Mouse (Mus musculus) midbrain, embryonic 16.5 days (tissue): ENCODE results near the gene Hdac10. TPM values are rescaled to one million over a fixed set of nuclear protein-coding genes. Genes with fewer than 3 reads are reported as not detected.
A peak's percentile ranks its signal among the peaks of the same experiment; 100 is the strongest.

Experiments used
- ATAC-seq: fragments of 200-750 bp; cut with Nextera tagmentation; 2 replicates; pipeline ENCODE4 v1.8.0; 2017; ENCODE audit warnings: moderate TSS enrichment
- H3K27ac ChIP-seq: fragments of 300-500 bp; sonication (generic); 2 replicates; pipeline ENCODE4 v1.5.1; 2014; ENCODE audit warnings: mild to moderate bottlenecking, low read length, mixed read lengths
- H3K27me3 ChIP-seq: fragments of 300-500 bp; sonication (generic); 2 replicates; pipeline ENCODE4 v1.6.1; 2014; ENCODE audit warnings: low read depth, low read length, mixed read lengths; ENCODE audit not compliant: control insufficient read depth, insufficient read depth
- H3K36me3 ChIP-seq: fragments of 300-500 bp; sonication (generic); 2 replicates; pipeline ENCODE4 v1.6.1; 2014; ENCODE audit warnings: mild to moderate bottlenecking, low read length, moderate library complexity, mixed read lengths; ENCODE audit not compliant: control insufficient read depth, insufficient read depth
- H3K4me1 ChIP-seq: fragments of 300-500 bp; sonication (generic); 2 replicates; pipeline ENCODE4 v1.6.1; 2014; ENCODE audit warnings: mild to moderate bottlenecking, low read length, mixed read lengths; ENCODE audit not compliant: control insufficient read depth, insufficient read depth
- H3K4me2 ChIP-seq: fragments of 300-500 bp; sonication (generic); 2 replicates; pipeline ENCODE4 v1.6.1; 2014; ENCODE audit warnings: mild to moderate bottlenecking, low read length, mixed read lengths
- H3K4me3 ChIP-seq: fragments of 300-500 bp; sonication (generic); 2 replicates; pipeline ENCODE4 v1.5.1; 2014; ENCODE audit warnings: low read depth, mild to moderate bottlenecking, low read length, moderate library complexity, mixed read lengths
- H3K9ac ChIP-seq: fragments of 300-500 bp; sonication (generic); 2 replicates; pipeline ENCODE4 v1.6.1; 2014; ENCODE audit warnings: low read depth, low read length, mixed read lengths
- H3K9me3 ChIP-seq: fragments of 300-500 bp; sonication (generic); replicated peaks from 2 replicates; pipeline ENCODE4 v1.6.1; 2014; ENCODE audit warnings: mild to moderate bottlenecking, low read length, mixed read lengths; ENCODE audit not compliant: control insufficient read depth, poor library complexity, severe bottlenecking
- WGBS: fragments of 180-500 bp; shearing (Covaris S2); extraction: QIAGEN DNeasy Blood & Tissue Kit; methylation state at CpG from one replicate; pipeline ENCODE4 v1.1.7; 2014; 5-methylcytosine and 5-hydroxymethylcytosine counted together
- polyA plus RNA-seq: library from polyadenylated mRNA; unstranded; fragments of >200 nt; fragmentation: Nextera tagmentation; extraction: Ambion mirVana; gene quantifications from 2 replicates; pipeline ENCODE4 v1.2.1, GENCODE M21; 2015

Gene Hdac10
- polyA plus RNA-seq, 1 experiment from 2014 or later, result 31.0 TPM

DNA sequence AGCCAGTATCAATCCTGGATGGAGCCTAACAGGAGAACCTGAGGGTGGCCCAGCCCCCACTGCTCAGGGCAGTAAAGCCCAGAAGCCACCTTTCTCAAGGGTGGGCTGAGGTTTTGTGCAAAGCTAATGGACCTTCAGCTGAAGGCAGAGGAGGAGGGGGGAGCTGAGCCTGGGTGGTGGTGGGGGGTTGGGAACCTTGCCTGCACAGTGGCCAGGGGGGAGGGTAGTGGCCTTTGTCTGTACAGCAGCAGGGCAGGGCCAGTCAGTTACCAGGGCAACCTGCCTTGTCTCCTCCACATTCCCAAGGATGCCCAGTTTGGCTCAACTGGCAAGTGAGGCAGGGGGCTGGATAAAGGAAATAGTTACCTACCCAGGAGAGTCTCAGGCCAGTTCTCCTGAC, 23.8 kb upstream of the Hdac10 start:
- Histone ChIP-seq H3K36me3 (peaks cover 27% of the 10 kb centered on the region), H3K4me2 (no peak overlapping the region), H3K27ac (0 out of 2 replicates have a peak overlapping the region, but pooled peaks have one; percentile 7), H3K4me1 (peaks cover 29% of the 10 kb centered on the region), H3K27me3 (no peaks in the 10 kb centered on the region), H3K9ac (no peak overlapping the region), H3K4me3 (no peak overlapping the region), H3K9me3 (no peaks in the 10 kb centered on the region)
- ATAC-seq, result no peak

DNA sequence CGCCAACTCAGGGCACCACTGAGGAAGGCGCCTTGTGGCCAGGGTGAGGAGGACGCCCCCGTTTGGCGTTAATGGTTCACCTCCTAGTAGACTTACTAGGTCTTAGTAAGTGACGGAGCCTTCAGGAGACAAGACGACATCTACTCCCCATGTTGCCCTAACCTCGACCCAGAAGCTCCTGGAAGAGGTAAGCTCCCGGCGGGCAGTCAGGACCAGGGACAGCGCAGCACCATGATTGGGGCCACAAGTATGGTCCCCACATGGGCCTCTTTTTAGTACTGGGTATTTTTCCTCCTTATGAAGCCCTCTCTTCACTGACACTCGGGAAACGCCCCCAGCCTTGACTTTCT, 21.5 kb upstream of the Hdac10 start:
- ATAC-seq, result no peak
- peaks cover 8% of the 10 kb centered on the region; the same call in 1 of the 2 replicates for H3K36me3 ChIP-seq
- H3K27me3 ChIP-seq, result no peaks in the 10 kb centered on the region
- H3K4me3 ChIP-seq, result peak overlapping the region; percentile 83
- H3K27ac ChIP-seq, result peak overlapping the region; percentile 88; the same call in 1 of the 2 replicates
- WGBS, result 3% methylated on average over 13 of the region's 13 CpGs
- peak overlapping the region; percentile 92 for H3K9ac ChIP-seq
- peaks cover 42% of the 10 kb centered on the region for H3K4me1 ChIP-seq
- no peaks in the 10 kb centered on the region for H3K9me3 ChIP-seq
- H3K4me2 ChIP-seq, result peak overlapping the region; percentile 84

DNA sequence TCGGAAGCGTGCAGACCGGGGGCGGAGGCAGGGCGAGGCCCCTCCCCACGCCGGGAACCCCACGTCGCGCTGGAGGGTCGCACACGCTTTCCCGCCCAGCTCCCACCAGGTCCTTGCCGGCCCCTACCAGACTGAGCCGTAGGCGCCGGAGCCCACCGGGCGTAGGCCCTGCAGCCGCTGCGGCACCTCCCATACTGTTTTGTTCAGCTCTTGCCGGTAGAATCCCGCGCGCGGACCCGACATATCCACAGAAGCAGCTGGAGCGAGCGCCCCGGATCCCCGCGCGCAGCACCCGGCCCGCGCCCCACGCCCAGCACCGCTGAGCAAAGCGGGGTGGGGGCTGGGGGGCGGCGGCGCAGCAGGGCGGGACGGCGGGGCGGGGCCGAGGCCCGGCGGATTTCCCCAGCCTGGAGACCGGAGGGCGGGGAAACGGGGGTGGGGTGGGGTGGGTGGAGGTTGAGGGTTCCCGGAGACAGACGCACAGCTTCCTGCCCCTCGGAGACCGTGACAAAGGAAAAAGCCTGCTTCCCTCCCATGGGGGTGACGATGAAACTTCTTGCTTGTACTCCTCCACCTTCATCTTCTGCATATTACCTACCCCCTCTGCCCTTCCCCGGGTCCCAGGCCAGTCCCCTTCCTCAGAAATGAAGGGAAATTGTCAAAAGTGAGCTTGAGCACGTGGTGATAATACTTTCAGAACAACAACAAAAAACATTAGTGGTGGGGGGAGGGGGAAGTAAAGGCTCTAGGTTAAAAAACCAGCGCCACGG, 21.0 kb upstream of the Hdac10 start, which contains the start of gene Mapk11:
Mapk11 (minus strand) TSS at position 358 of the 770 bp plus-strand sequence.
- Histone ChIP-seq H3K27ac (peak within 1 kb of the TSS; percentile 88), H3K4me2 (peak within 1 kb of the TSS; percentile 84), H3K36me3 (peaks cover 7% of the 10 kb centered on the region; the same call in 1 of the 2 replicates), H3K9ac (peak within 1 kb of the TSS; percentile 92), H3K27me3 (no peaks in the 10 kb centered on the region), H3K9me3 (no peaks in the 10 kb centered on the region), H3K4me1 (peaks cover 42% of the 10 kb centered on the region), H3K4me3 (peak within 1 kb of the TSS; percentile 83)
- 0% methylated on average over 39 of the region's 61 CpGs for WGBS
- peak; percentile 56 for ATAC-seq

DNA sequence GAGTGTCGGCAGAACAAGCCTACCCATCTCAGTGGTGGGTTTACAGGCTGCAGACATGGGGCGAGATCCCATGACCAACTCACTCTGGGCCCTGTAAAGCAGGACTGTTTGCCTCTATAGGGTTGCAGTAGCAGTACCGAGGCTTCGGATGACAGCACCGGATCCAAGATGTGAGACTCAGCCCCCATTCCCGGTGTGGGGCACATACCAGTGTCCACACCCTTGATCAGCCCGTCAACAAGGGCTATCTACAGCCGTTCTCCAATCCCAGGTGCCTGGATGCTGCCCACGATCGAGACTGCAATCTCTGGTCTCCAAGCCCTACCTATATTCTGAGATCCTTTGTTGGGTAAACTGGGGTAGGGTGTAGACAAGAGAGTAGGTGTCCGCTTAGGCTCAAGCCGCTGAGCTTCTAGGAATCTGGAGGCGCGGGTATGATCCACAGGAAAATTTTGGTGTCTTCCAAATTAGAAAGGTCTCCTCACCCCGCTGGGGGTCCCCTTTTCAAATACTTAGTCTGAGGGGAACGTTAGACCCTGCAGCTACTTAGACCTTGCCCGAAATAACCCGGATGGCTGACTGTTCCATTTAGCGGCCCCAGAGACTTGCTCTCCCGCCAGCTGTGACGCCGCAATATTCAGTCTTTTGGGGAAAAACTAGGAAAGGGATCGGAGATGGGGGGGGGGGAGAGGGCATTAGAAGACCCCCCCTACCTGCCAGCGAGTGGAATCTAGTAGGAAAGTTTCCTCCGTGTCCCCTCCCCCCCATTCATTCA, 20.2 kb upstream of the Hdac10 start:
- Histone ChIP-seq H3K4me1 (peaks cover 42% of the 10 kb centered on the region), H3K9ac (peak overlapping the region; percentile 92), H3K4me2 (peak overlapping the region; percentile 84), H3K36me3 (peaks cover 2% of the 10 kb centered on the region; the same call in 1 of the 2 replicates), H3K9me3 (no peaks in the 10 kb centered on the region), H3K4me3 (peak overlapping the region; percentile 83), H3K27me3 (no peaks in the 10 kb centered on the region), H3K27ac (peak overlapping the region; percentile 88)
- 3% methylated on average over 25 of the region's 25 CpGs for WGBS
- no peak; the same call in 1 of the 2 replicates for ATAC-seq

DNA sequence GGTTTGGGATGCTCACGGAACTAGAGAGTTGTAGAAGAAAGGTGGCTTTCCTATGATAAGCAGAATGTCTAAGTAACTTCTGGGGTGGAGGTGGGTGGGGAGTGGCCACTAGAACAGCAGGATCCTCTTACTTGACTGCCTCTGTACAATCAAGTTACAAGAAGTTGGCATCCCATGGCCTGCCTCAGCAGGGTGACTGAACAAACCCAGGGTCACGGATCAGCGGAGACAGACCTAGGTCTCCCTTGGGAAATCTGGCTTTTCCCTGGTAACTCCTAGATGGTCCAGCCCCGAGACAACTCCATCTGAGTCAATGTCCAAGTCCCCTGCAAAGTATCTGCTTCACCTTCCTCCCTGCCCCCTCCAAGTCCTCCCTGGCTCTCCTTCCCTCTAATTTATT, 19.4 kb upstream of the Hdac10 start:
- ATAC-seq, result no peak
- Histone ChIP-seq H3K4me1 (peaks cover 42% of the 10 kb centered on the region), H3K4me2 (peak overlapping the region; percentile 84), H3K9me3 (no peaks in the 10 kb centered on the region), H3K36me3 (no peaks in the 10 kb centered on the region; the same call in 1 of the 2 replicates), H3K27me3 (no peaks in the 10 kb centered on the region), H3K9ac (peak overlapping the region; percentile 92), H3K27ac (peak overlapping the region; percentile 77; the same call in 1 of the 2 replicates), H3K4me3 (peak overlapping the region; percentile 83)
- 36% methylated on average over 4 of the region's 4 CpGs for WGBS

DNA sequence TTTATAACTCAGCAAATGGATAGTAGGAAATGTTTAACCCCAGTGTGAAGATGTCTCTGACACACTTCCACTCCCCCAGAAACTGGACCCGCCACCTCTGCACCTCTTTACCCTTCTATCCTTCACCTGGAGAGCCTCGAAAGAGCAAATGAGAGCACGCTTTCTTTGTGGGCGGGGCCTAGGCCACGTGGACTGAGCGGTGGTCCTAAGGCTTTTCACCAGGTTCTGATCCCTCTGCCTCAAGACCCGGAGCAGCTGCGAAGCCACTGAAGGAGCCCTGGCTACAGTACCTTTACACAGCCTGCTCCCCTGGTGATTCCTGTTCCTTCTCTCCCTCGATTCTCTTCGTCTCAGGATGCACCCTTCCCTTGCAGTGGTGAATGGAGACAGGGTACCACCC, 19.0 kb upstream of the Hdac10 start:
- Histone ChIP-seq H3K4me1 (peaks cover 41% of the 10 kb centered on the region), H3K9me3 (no peaks in the 10 kb centered on the region), H3K4me3 (peak overlapping the region; percentile 83), H3K27ac (peak overlapping the region; percentile 77), H3K36me3 (no peaks in the 10 kb centered on the region; the same call in 1 of the 2 replicates), H3K27me3 (no peaks in the 10 kb centered on the region), H3K4me2 (peak overlapping the region; percentile 84), H3K9ac (peak overlapping the region; percentile 71)
- no peak for ATAC-seq
- WGBS, result 14% methylated on average over 10 of the region's 10 CpGs

DNA sequence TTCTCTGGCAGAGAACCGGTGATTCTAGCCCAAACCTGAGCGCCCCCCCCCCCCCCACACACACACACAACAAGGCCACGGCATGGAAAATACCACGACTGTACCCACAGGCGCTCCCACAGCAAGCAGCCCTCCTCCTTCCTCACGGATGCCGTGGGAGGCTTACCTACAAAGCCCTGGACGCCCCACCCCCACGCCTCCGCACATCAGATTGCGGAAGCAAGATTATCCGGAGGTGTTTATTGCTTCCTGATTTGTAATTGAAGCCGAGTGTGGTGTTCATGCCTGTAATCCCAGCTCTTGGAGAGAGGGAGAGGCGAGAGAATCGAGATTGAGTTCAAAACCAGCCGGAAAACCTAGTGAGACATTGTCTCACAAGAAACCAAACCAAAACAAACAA, 18.5 kb upstream of the Hdac10 start:
- Histone ChIP-seq H3K9ac (peak overlapping the region; percentile 71), H3K4me2 (peak overlapping the region; percentile 84), H3K4me1 (peaks cover 37% of the 10 kb centered on the region), H3K36me3 (no peaks in the 10 kb centered on the region; the same call in 1 of the 2 replicates), H3K27me3 (no peaks in the 10 kb centered on the region), H3K27ac (peak overlapping the region; percentile 77), H3K9me3 (no peaks in the 10 kb centered on the region), H3K4me3 (peak overlapping the region; percentile 83)
- ATAC-seq, result peak; percentile 32; the same call in 1 of the 2 replicates
- 6% methylated on average over 14 of the region's 16 CpGs for WGBS

DNA sequence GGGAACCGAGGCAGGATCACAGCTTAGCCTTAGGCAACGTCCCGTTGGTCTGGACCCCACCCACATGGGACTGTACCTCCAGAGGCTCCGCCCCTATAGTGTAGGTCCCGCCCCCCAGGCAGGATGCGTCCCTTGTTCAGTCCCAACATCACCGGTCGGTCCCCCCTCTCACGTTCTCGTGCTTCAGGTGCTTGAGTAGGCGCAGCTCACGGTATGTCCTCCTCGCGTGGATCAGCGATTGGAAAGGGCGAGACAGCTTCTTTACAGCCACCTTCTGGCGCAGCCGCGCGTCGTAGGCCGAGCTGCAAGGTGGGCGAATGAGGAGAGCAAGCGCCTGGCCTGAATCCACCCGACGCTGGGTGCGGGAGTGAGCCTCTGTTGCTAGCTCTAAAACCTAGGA, 18.0 kb upstream of the Hdac10 start:
- Histone ChIP-seq H3K4me1 (peaks cover 36% of the 10 kb centered on the region), H3K4me2 (peak overlapping the region; percentile 84), H3K9ac (peak overlapping the region; percentile 71), H3K9me3 (no peaks in the 10 kb centered on the region), H3K4me3 (peak overlapping the region; percentile 83), H3K27me3 (no peaks in the 10 kb centered on the region), H3K27ac (peak overlapping the region; percentile 77), H3K36me3 (no peaks in the 10 kb centered on the region; the same call in 1 of the 2 replicates)
- WGBS, result 2% methylated on average over 27 of the region's 27 CpGs
- ATAC-seq, result peak; percentile 44
